Mouse (Mus musculus) lung, adult 2 months (tissue): ENCODE data around the gene Kpna7.

Experiments
- CTCF ChIP-seq: fragments of 200-500 bp; IDR thresholded peaks from 2 replicates; pipeline ENCODE4 v1.5.1; 2011; ENCODE audit warnings: mild to moderate bottlenecking, low read length, control low read depth; ENCODE audit not compliant: insufficient read depth
- POLR2A ChIP-seq: fragments of 200-500 bp; IDR thresholded peaks from 2 replicates; pipeline ENCODE4 v1.6.1; 2011; ENCODE audit warnings: low read depth, mild to moderate bottlenecking, control low read depth, low read length, borderline replicate concordance; ENCODE audit errors: extremely low read depth

DNA sequence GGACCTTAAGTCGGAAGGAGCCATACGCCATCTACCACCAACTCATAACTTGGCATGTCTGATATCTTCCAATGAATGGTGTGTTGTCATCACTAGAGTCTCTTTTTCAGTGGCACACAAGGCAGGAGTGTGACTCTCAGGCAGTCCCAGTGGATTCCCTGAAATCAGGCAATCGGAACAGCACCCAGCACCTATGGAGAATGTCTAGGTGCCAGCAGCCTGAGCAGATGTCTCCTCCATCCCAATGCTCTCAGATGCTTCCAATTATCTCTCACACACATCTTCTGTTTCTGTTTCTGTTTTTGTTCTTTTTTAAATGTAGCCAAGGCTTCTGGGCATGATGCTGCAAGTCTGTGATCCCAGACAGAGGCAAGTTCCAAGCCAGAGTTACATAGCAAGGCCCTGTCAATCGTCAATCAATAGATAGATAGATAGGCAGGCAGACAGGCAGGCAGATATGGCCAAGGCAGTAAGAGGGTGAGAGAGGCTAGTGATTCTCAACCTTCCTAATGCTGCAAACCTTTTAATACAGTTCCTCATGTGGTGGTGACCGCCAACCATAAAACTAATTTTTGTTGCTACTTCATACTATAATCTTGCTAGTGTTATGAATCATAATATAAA lies 133.3 kb downstream of the Kpna7 start:
- TF ChIP-seq CTCF: no peak
- no peak for TF ChIP-seq POLR2A
